Mouse (Mus musculus): ENCODE results near the gene Aup1.

Aup1 gene

GRCm38 (mm10) chr6:83054074-83054851 is at the start of gene Aup1:
TSS of gene Aup1 (plus strand) at chr6:83054521.
- peak; percentile 100 for DNase-seq (ENCODE audit: low read depth, low spot score)

DNA sequence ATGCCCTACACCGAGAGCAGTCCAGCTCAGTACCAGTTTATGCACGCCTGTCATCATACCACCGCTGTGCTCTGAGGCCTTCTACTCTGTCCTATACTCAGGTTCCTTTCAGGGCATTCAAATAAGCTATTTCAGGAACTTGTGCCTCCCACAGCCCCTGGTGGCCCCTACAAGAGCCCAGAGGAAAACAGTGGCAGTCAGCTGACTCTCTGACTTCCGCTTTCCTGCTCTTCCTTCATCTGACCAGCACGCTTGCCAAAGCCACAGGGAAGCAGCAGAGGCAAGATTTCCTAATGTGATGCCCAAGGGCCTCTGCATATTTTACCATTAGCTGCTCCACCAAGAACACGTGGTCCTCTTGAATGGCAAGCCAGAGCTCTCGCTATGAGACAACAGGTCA is 49.4 kb upstream of the Aup1 start:
- peak; percentile 50 for DNase-seq (ENCODE audit: low read depth, low spot score)

- no peak for DNase-seq (ENCODE audit: low read depth, low spot score)
Observed at GRCm38 (mm10) chr6:83005444-83006011, 48.8 kb upstream of the Aup1 start.

GRCm38 (mm10) chr6:83006114-83006513 is 48.2 kb upstream of the Aup1 start:
- no peak for DNase-seq (ENCODE audit: low read depth, low spot score)

DNA sequence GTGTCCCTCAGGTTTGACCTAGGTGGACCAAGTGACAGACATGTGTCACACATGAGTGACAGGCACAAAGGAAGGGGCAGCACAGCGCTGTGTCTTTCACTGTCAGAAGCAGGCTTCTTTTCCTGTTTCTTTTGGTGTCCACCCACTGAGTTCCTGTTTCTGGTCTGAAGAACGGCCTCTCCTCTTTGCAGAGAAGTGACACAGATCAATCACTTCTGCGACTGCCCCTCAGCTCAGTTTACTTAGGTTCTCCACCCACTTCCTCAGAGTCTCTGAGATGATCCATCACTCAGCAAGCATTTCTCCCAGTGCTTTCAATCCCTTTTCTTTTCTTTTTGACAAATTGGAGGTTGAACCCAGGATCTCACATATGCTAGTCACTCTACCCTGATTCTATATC is 45.7 kb upstream of the Aup1 start:
- no peak for DNase-seq (ENCODE audit: low read depth, low spot score)

DNA sequence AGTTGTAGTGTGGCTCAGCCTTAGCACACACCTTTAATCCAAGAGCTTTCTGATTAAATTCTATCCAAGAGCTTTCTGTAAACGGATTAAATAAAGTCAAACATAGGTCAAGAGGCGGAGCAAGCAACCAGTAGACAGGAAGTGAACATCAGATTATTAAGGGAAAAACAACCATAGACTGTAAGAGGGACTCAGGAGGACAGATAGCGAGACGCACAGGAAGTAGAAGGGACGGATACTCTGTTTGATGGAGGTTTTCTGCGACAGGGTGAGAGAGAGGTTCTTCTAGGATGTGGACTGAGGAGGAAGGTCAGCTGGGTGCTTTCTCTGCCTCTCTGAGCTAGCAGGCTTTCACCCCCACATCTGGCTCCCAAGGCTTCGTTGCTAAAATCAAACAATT is 44.3 kb upstream of the Aup1 start:
- DNase-seq (ENCODE audit: low read depth, low spot score): no peak

GRCm38 (mm10) chr6:83011255-83011654 is 43.1 kb upstream of the Aup1 start:
- no peak for DNase-seq (ENCODE audit: low read depth, low spot score)

DNA sequence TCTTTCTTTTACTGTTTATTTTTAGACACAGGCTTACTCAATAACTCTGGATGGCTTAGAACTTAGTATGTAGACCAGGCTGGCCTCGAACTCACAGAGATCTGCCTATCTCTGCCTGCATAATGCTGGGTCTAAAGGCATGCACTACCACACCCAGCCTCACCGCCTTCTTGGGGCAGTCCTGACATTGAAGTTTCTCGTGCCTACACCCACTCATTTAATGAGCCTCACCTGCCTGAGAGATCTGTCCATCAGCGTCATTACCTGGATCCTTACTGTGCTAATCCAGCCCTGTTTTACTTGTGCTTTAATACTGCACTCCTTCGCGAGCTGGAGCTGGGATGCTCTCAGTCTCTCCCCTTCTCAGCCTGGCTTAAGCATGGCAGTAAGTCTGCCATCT is 42.6 kb upstream of the Aup1 start:
- no peak for DNase-seq (ENCODE audit: low read depth, low spot score)

DNA sequence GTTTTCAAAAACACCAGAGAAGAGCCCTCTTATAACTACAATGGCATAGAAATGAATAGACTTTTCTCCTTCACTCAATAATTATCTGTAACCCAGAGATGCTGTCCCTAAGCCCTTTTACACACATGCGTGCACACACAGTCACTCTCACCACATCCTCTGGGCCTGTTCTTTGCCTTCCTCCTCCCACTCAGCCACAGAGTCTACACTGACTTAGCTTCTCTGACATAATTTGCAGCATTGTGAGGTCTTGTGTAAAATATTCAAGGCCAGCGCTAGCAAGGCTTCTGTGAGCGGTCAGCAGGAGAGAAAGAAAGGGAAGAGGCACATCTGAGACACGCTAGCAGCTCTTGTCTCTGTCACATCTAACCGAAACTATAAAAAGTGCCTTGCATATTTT is 40.9 kb upstream of the Aup1 start:
- DNase-seq (ENCODE audit: low read depth, low spot score): no peak

GRCm38 (mm10) chr6:83014482-83015466 is 39.5 kb upstream of the Aup1 start:
- no peak for DNase-seq (ENCODE audit: low read depth, low spot score)

DNA sequence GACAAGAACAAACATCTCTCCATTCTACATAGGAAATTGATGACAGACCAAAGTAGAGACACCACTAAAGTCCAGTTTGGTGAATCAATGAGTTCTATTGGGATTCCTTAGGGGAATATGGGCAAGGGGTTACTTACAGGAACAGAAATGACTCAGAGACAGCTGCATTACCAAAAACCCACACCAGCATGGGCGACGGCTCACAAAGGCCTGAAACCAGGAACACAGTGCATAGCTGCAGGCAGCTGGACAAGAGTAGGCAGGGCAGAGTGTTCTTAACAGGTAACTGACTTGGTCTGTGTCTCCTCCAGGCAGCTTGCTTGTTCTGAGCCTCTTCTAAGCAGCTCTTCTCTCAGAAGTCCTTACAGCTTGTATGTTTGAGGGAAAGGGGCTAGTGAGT is 38.6 kb upstream of the Aup1 start:
- DNase-seq (ENCODE audit: low read depth, low spot score): no peak

DNA sequence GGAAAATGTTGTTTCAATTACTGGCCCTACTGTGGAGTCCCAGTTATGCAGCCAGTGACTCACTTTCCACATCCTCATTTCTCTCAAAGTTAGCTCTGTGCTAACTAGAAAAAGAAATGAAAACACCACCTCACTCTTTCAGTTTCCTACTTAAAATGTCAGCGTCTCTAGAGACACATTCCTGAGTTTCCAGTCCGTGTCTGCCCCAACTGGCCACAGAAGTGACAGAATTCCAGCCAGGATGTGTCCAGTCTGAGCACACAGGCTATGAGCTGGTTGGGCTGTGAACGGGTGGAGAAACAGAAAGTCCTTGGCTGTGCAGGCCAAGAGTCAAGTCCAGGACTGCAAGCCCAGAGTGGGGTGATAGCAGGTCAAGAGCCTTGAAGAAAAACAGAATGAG is 37.1 kb upstream of the Aup1 start:
- no peak for DNase-seq (ENCODE audit: low read depth, low spot score)

DNA sequence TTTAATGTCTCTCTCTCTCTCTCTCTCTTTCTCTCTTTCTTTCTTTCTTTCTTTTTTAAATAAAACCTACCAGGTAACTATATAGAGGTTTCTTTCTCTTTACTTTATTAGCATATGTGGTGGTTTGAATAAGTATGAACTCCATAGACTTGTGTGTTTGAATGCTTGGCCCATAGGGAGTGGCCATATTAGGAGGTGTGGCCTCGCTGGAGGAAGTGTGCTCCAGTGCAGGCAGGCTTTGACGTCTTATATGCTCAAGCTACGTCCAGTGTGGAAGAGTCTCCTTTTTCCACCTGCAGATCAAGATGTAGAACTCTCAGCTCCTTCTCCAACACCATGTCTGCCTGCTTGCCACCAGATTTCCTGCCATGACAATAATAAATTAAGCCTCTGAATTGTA is 35.3 kb upstream of the Aup1 start:
- no peak for DNase-seq (ENCODE audit: low read depth, low spot score)

GRCm38 (mm10) chr6:83020121-83020520 is 34.2 kb upstream of the Aup1 start:
- DNase-seq (ENCODE audit: low read depth, low spot score): no peak

DNA sequence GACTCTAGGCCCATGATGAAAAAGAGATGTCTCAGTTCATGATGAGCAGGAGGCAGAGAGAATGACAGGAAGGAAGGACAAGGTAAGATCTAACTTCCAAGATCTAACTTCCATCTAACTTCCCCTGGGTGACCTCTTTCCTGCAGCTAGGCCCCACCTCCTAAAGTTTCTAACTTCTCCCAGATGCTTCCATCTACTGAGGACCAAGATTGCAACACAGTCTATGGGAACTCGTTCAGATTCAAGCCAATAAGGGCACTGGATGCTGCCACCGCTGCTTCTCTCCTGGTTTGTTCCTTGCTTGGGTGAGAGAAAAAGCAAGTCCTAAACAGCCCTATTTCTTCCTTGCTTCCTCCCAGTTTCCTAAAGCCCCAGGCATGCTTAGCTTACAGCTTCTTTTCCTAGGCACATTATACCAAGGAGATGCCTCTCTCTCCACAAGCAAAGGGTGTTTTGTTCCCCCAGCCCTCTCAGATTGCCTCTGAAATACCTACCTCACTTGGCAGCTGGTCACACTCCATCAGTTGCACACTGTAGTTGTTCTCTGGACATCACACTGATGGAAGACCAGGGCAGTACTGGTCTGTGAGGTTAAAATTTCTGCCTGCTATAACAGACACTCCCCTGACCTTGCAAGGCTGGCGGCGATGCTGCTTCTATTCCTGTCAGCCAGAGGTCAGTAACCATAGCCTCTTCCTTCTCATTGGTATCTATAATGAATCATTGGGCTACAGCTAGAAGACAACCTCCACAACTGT is 33.3 kb upstream of the Aup1 start:
- no peak for DNase-seq (ENCODE audit: low read depth, low spot score)

- DNase-seq (ENCODE audit: low read depth, low spot score): no peak
Observed at GRCm38 (mm10) chr6:83023008-83023407, 31.3 kb upstream of the Aup1 start.

DNA sequence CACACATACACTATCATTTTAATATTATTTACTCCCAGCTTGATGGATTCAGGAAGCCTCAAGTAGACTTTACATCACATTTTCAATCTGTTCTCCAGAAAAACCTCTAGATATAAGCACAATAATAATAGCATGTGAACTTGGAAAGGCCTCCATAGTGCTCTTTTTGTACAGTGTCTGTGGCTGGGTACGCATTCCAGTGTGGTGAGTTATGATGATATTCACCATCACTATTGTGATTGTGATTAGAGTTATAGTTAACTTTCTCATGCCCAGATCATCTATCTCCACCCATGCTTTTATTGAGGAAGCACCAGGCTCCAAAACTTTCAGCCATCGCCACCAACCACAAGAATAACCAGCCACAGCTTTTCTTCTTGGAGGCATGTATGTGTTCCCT is 30.5 kb upstream of the Aup1 start:
- no peak for DNase-seq (ENCODE audit: low read depth, low spot score)

DNA sequence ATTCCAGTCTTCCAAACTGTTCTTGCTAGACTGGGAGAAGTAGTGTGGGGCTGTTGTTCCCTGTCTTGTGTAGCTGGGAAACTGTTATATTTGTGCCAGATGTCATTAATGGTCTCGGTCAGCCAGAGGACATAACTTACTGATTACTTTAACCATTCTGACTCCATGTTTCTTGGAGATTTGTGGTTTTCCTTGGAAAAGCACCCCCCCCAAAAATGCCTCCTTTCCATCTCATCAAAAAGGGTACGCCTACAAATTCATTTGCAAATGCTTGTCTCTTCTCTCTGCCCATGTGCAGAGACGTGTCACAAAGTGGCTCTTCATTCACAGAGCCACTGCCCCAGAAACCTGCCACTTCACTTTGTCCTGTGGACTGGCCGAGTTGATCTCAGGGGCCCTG is 29.9 kb upstream of the Aup1 start:
- no peak for DNase-seq (ENCODE audit: low read depth, low spot score)

DNA sequence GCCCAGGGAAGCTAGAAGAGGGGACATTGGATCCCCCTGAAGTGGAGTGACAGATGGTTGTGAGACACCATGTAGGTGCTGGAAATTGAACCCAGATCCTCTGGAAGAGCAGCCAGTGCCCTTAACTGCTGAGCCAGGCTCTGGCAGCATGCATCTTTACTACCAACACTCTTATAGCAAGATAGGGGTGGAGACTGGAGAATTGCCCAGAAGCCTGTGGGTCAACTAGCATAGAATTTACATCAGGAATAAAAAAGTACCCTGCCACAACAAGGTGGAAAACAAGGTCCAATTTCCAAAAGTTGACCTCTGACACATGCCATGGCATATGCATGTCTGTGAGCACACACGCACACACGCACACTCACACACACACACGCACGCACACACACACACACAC is 29.1 kb upstream of the Aup1 start:
- no peak for DNase-seq (ENCODE audit: low read depth, low spot score)

- peak; percentile 36 for DNase-seq (ENCODE audit: low read depth, low spot score)
Observed at GRCm38 (mm10) chr6:83027293-83027692, 27.0 kb upstream of the Aup1 start.

DNA sequence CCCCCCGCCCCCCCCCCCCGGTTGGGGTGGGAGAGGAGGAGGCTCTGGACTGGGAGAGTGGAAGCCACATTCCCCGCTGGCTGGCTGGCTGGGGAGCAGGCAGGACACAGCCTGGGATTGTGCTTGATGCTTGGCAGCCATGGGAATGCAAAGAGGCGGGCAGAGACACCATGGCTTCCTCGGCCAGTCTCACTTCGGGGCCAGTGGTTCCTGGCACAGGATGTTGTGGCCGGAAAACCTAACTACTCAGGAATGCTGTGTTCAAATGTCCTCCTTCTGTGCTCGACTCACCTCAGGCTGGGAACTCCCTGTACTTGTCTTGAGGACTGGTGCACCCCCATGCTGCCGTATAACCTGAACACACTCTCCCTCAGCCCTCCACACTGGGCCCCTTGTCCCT is 26.6 kb upstream of the Aup1 start:
- DNase-seq (ENCODE audit: low read depth, low spot score): no peak

DNA sequence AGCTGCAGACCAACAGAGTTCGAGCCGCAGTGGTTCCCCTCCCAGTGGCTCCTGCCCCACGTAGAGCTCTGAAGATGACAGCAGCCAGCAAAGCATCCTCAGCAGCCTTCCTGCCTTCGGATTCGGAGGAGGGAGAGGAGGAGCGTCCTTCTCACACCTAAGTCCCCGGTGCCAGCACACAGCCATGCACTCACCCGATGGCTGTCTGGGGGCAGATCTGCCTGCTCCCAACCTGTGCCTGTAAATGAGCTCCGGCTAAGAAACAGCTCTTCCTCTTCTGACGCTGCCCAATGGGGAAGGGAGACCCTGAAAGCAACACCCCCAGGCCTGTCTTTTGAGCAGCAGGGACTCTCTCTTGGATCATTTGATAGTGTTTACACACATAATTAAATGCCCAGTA is 24.5 kb upstream of the Aup1 start:
- DNase-seq (ENCODE audit: low read depth, low spot score): no peak

All from brain, adult 2 months (tissue).